Mouse (Mus musculus): ENCODE measurements at regions not wholly inside any gene's neighbourhood (a gene's known extent, or its start where the extent isn't known, plus 50 kb on each side); places are given as distances from the start of the nearest gene placed in this dataset.

DNA sequence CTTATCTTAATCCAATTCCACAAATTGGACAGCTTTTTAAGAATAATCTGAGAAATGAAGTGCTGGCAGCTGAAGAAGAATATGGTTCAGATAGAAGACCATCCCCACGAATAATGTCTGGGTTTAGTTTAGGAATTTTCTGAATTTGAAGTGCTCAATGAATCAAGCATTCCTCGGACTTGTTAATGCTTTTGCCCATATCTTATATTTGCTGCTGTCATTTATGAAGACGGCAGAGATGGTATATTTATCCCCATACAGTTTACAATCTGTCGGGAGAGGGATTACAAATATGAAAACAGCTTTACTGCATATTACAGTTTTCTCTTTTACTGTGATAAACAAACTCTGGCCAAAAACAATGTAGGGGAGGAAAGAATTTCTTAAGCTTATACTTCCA, 194.3 kb downstream of the Slc30a10 start:
- Histone ChIP-seq H3K4me1 (ENCODE audit: insufficient read depth) (no peaks in the 10 kb centered on the region), H3K36me3 (ENCODE audit: insufficient read depth) (no peaks in the 10 kb centered on the region), H3K9ac (no peak overlapping the region), H3K27ac (ENCODE audit: low read depth, low read length) (no peak overlapping the region), H3K27me3 (ENCODE audit: insufficient read depth, low read length) (no peaks in the 10 kb centered on the region), H3K9me3 (ENCODE audit: low read length) (no peaks in the 10 kb centered on the region), H3K4me2 (ENCODE audit: low read depth) (no peak overlapping the region), H3K4me3 (ENCODE audit: low read depth, low read length) (no peak overlapping the region)
- no peak for TF ChIP-seq CTCF (IDR thresholded peaks at IDR 0.05; ENCODE audit: low read depth)
- ATAC-seq = no peak
- 78% methylated on average over 4 of the region's 4 CpGs for WGBS
- DNase-seq = no peak

DNA sequence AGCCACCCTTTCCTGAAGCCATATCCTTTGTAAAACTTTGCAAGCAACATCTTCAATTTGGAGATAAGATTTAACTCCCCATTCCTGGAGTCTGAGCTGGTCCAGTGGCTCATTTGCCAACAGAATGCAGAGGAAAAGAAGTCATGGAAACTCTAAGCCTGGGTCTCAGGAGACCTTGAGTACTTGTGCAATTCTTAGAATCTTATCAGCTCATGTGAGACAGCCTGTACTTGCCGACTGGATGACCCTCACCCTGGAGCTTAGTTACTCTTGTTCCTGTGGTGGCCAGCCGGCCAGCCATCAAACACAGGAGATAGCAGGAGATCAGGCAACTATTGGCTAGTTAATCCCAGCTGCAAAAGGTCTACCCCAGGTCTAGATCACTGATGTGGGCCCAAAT, 196.3 kb downstream of the Slc30a10 start:
- H3K36me3 ChIP-seq (ENCODE audit: insufficient read depth) = no peaks in the 10 kb centered on the region
- no peak overlapping the region for H3K4me3 ChIP-seq (ENCODE audit: low read depth, low read length)
- no peak overlapping the region for H3K27ac ChIP-seq (ENCODE audit: low read depth, low read length)
- ATAC-seq (no peak), DNase-seq (no peak)
- H3K9ac ChIP-seq = no peak overlapping the region
- WGBS = 86% methylated on average over 2 of the region's 2 CpGs
- no peak overlapping the region for H3K4me2 ChIP-seq (ENCODE audit: low read depth)
- no peaks in the 10 kb centered on the region for H3K27me3 ChIP-seq (ENCODE audit: insufficient read depth, low read length)
- H3K9me3 ChIP-seq (ENCODE audit: low read length) = no peaks in the 10 kb centered on the region
- no peaks in the 10 kb centered on the region for H3K4me1 ChIP-seq (ENCODE audit: insufficient read depth)
- TF ChIP-seq CTCF (IDR thresholded peaks at IDR 0.05; ENCODE audit: low read depth) = no peak

DNA sequence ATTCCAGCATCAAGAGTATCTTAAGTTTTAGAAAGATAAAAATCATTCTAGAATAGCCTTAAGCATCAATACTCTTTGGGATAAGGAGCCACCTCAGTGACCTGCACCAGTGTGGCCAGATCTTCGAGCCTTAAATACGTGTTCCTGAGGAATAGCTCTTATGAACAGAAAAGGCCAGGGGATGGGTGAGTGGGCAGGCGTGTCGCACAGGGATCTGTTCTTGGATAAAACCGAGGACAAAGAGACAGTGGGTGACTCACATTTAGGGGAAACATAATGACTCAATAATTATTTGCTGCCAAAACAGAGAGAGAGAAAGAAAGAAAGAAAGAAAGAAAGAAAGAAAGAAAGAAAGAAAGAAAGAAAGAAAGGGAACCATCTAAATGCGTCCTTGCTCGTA, 200.4 kb downstream of the Slc30a10 start:
- DNase-seq = no peak
- WGBS = 54% methylated on average over 7 of the region's 7 CpGs
- H3K4me1 ChIP-seq (ENCODE audit: insufficient read depth) = no peaks in the 10 kb centered on the region
- no peaks in the 10 kb centered on the region for H3K9me3 ChIP-seq (ENCODE audit: low read length)
- no peak overlapping the region for H3K9ac ChIP-seq
- no peaks in the 10 kb centered on the region for H3K27me3 ChIP-seq (ENCODE audit: insufficient read depth, low read length)
- no peak overlapping the region for H3K4me2 ChIP-seq (ENCODE audit: low read depth)
- no peaks in the 10 kb centered on the region for H3K36me3 ChIP-seq (ENCODE audit: insufficient read depth)
- ATAC-seq = no peak
- TF ChIP-seq CTCF (IDR thresholded peaks at IDR 0.05; ENCODE audit: low read depth) = no peak
- no peak overlapping the region for H3K4me3 ChIP-seq (ENCODE audit: low read depth, low read length)
- no peak overlapping the region for H3K27ac ChIP-seq (ENCODE audit: low read depth, low read length)

DNA sequence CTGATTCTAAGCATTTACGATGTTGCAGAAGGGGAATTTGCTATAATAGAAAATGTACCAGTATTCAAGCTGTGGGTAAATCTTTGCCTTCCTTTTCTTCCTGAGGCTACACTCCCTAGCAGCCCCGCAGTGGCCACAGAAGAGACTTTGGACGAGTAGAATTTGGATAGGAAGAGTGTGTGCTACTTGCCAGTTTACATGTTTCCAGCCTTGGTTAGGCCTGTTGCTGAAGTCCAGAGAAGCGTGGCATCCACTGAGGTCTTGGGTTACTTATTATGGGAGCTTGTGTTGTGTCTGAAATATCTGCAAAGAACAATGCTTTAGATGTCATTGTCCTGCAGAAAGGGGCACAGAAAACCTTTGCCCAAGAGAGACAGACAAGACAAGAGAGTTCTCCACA, 200.8 kb downstream of the Slc30a10 start:
- ATAC-seq (no peak), DNase-seq (no peak)
- H3K4me3 ChIP-seq (ENCODE audit: low read depth, low read length) = no peak overlapping the region
- H3K36me3 ChIP-seq (ENCODE audit: insufficient read depth) = no peaks in the 10 kb centered on the region
- 60% methylated on average over 4 of the region's 4 CpGs for WGBS
- H3K27ac ChIP-seq (ENCODE audit: low read depth, low read length) = no peak overlapping the region
- H3K4me2 ChIP-seq (ENCODE audit: low read depth) = no peak overlapping the region
- no peak overlapping the region for H3K9ac ChIP-seq
- no peaks in the 10 kb centered on the region for H3K27me3 ChIP-seq (ENCODE audit: insufficient read depth, low read length)
- H3K4me1 ChIP-seq (ENCODE audit: insufficient read depth) = no peaks in the 10 kb centered on the region
- TF ChIP-seq CTCF (IDR thresholded peaks at IDR 0.05; ENCODE audit: low read depth) = no peak
- H3K9me3 ChIP-seq (ENCODE audit: low read length) = no peaks in the 10 kb centered on the region

DNA sequence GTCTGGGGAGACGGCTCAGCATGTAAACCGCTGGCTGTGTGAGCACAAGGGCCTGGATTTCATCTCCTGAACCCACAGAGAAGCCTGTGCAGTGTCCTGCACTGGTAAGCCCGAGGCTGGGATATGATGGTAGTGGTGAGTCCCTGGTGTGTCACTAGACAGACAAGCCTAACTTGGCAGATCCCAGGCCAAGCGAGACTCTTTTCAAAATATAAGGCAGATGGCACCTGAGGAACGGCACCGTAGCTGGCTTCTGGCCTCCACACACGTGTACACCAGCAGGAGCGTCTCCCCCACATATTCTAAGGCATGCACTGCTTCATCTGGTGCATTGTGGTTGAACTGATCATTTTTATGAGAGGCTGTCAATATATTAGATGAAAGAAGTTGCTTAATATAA, 202.6 kb downstream of the Slc30a10 start:
- H3K9me3 ChIP-seq (ENCODE audit: low read length) = no peaks in the 10 kb centered on the region
- no peak for ATAC-seq

DNA sequence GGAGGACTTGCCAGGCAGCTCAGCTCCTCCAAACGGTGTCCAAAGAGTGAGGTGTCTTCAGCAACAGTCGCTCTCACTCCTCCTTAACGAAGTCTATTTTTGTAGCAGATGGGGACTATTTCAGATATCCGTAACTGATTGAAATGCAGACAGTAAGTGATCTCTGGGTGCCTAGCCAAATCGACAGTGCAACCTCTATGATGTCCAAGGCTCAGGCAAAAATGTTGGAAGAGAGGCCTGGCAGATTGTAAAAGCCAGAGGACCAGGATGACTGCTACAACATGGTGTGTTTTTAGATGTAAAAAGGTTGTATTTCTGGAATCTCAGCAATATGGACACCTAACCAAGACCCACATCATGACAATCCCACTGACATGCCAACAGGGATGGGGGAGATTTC, 204.8 kb downstream of the Slc30a10 start:
- no peak overlapping the region for H3K9ac ChIP-seq
- no peak overlapping the region for H3K27ac ChIP-seq (ENCODE audit: low read depth, low read length)
- no peaks in the 10 kb centered on the region for H3K4me1 ChIP-seq (ENCODE audit: insufficient read depth)
- H3K9me3 ChIP-seq (ENCODE audit: low read length) = no peaks in the 10 kb centered on the region
- no peak overlapping the region for H3K4me3 ChIP-seq (ENCODE audit: low read depth, low read length)
- ATAC-seq (no peak), DNase-seq (no peak)
- TF ChIP-seq CTCF (IDR thresholded peaks at IDR 0.05; ENCODE audit: low read depth) = no peak
- WGBS = 65% methylated on average over 5 of the region's 5 CpGs
- H3K27me3 ChIP-seq (ENCODE audit: insufficient read depth, low read length) = no peaks in the 10 kb centered on the region
- no peaks in the 10 kb centered on the region for H3K36me3 ChIP-seq (ENCODE audit: insufficient read depth)
- no peak overlapping the region for H3K4me2 ChIP-seq (ENCODE audit: low read depth)

More for the DNA sequence above, 202.6 kb downstream of the Slc30a10 start:
- Histone ChIP-seq H3K27me3 (ENCODE audit: insufficient read depth, low read length) (no peaks in the 10 kb centered on the region), H3K4me3 (ENCODE audit: low read depth, low read length) (no peak overlapping the region), H3K4me1 (ENCODE audit: insufficient read depth) (no peaks in the 10 kb centered on the region), H3K27ac (ENCODE audit: low read depth, low read length) (no peak overlapping the region), H3K36me3 (ENCODE audit: insufficient read depth) (no peaks in the 10 kb centered on the region), H3K9ac (no peak overlapping the region), H3K4me2 (ENCODE audit: low read depth) (no peak overlapping the region)
- TF ChIP-seq CTCF (IDR thresholded peaks at IDR 0.05; ENCODE audit: low read depth) = no peak
- 81% methylated on average over 8 of the region's 8 CpGs for WGBS
- no peak for DNase-seq

DNA sequence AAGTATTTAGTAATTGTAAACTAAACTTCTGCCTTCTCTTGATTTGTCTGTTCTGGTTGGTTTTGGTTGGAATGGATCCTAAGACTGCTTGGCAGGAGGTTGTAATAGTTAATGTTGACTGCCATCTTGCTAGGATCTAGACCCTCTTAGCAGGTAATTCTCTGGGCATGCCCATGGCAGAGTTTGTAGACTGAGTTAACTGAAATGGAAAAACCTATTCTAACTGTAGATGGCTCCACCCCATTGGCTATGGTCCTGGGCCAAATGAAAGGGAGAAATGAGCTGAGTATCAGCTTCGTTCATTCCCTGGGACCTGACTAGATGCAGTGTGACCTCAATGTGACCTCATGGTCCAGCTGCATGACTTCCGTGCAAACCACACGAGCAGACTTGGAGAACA, 207.7 kb downstream of the Slc30a10 start:
- WGBS = 81% methylated on average over 3 of the region's 3 CpGs
- no peak for DNase-seq
- Histone ChIP-seq H3K27ac (ENCODE audit: low read depth, low read length) (no peak overlapping the region), H3K9ac (no peak overlapping the region), H3K36me3 (ENCODE audit: insufficient read depth) (no peaks in the 10 kb centered on the region), H3K4me1 (ENCODE audit: insufficient read depth) (no peaks in the 10 kb centered on the region), H3K4me2 (ENCODE audit: low read depth) (no peak overlapping the region), H3K4me3 (ENCODE audit: low read depth, low read length) (no peak overlapping the region), H3K27me3 (ENCODE audit: insufficient read depth, low read length) (no peaks in the 10 kb centered on the region), H3K9me3 (ENCODE audit: low read length) (no peaks in the 10 kb centered on the region)
- no peak for TF ChIP-seq CTCF (IDR thresholded peaks at IDR 0.05; ENCODE audit: low read depth)
- ATAC-seq = no peak

Measured in forebrain, postnatal 0 days (tissue).